Mouse (Mus musculus) E14TG2a.4 (cell line): Measurements from ENCODE around the gene Fam240a.

Experiments
- CTCF ChIP-seq: conservative IDR thresholded peaks from 2 replicates; pipeline ENCODE4 v1.5.1; 2014; ENCODE audit warnings: low read length
- NANOG ChIP-seq: IDR thresholded peaks from 2 replicates; pipeline ENCODE4 v1.6.1; 2014; ENCODE audit warnings: borderline replicate concordance, low read length, mixed read lengths
- POU5F1 ChIP-seq: IDR thresholded peaks from 2 replicates; pipeline ENCODE4 v1.6.1; 2014; ENCODE audit warnings: low read length, borderline replicate concordance

DNA sequence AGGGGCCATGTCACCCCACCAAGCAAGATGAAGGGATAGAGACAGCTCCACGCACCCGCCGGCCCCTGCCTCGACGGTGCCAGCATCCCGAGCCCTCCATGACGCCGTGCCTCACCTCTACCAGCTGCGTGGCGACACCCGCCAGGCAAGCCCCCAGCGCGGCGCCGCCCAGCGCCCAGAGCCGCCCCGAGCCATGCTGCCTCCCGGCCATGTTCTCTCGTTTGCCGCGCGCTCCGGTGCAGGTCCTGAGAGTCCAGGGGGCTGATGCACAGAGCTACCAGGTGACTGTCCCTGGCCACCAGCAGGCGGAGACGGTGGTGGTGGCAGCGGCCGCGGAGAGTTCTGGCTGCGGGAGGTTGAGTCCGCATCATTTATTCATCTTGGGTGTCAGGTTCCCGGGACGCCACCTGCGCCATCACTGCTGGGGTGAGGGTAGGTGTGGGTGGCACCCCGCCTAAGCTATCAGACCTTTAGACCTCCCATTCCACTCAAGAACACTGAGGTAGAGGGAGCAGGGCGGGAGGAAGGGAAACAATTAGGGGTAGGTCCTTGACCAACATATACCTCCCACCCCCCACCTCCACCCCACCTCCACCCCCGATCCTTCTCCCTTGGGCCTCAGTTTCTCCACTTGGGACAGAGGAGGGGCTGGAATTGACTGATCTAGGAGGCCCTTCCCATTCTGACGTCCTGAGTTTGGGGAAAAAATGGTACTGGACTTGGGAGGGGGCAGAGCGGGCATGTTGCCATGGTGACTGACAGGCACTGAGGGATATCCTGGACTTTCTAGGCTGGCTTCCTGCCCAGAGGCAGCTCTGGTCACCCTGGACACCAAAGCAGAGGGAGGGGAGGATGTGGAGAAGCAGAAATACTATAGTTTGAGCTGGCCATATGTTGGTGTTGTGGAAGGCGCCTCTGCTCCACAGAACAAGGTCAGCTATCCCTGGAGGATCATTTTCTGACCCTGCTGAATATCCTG lies 42.7 kb downstream of the Fam240a start:
- TF ChIP-seq NANOG (no peak), CTCF (no peak), POU5F1 (no peak)
